Mouse (Mus musculus) kidney, adult 2 months (tissue): ENCODE results near the gene Celf2.

ENCODE experiments used
- CTCF ChIP-seq: fragments of 200-500 bp; conservative IDR thresholded peaks from 2 replicates; pipeline ENCODE4 v1.5.1; 2011; ENCODE audit warnings: low read depth, mild to moderate bottlenecking, control low read depth, low read length, moderate library complexity, mixed read lengths; ENCODE audit not compliant: insufficient read depth, insufficient read length
- POLR2A ChIP-seq: fragments of 200-500 bp; IDR thresholded peaks from one replicate; pipeline ENCODE4 v1.6.1; 2011; ENCODE audit warnings: low read depth, low read length, control low read depth

DNA sequence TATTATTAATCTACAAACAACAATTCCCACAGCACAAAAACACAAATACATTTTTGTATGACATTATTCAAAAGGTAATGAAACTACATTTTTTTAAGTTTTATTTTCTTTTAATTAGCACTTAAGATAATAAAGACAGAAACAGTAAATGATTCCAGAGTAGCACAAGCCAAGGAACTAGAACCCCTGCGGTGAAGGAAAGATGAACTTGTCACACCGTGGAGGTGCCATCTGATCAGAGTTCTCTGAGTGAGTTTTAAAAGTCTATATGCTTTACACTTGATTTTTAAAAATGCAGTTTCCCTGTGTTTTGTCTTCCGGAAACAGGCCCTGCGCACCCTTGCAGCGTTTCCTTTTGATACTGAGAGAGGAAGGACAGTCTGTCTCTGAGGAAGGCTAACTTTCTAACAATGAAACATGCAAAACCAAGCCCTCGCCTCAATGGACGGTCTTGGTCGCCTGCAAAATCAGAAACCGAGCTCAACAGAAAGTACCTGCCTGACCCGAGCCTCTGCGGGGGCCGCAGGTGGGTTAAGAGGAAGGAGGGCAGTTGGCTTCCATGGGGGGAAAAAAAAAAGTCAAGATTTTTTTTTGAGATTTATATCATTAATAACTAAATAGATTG is 966.7 kb downstream of the Celf2 start:
- no peak for TF ChIP-seq CTCF
- no peak for TF ChIP-seq POLR2A
